Mouse (Mus musculus) neural tube, embryonic 13.5 days (tissue): ENCODE results near the gene Gsn. TPM values are rescaled to one million over a fixed set of nuclear protein-coding genes. Genes with fewer than 3 reads are reported as not detected.

Source experiments
- ATAC-seq: fragments of 200-750 bp; cut with Nextera tagmentation; 2 replicates; pipeline ENCODE4 v1.8.0; 2017; ENCODE audit warnings: low read depth, mild to moderate bottlenecking, moderate TSS enrichment, moderate library complexity
- H3K27ac ChIP-seq: fragments of 300-500 bp; sonication (generic); replicated peaks from 2 replicates; pipeline ENCODE4 v1.5.1; 2015; ENCODE audit warnings: moderate library complexity, mild to moderate bottlenecking, inconsistent platforms
- H3K27me3 ChIP-seq: fragments of 300-500 bp; sonication (generic); 2 replicates; pipeline ENCODE4 v1.6.1; 2015; ENCODE audit warnings: mild to moderate bottlenecking, inconsistent platforms
- H3K36me3 ChIP-seq: fragments of 300-500 bp; sonication (generic); 2 replicates; pipeline ENCODE4 v1.6.1; 2015; ENCODE audit warnings: mild to moderate bottlenecking, inconsistent platforms
- H3K4me1 ChIP-seq: fragments of 300-500 bp; sonication (generic); replicated peaks from 2 replicates; pipeline ENCODE4 v1.6.1; 2015; ENCODE audit warnings: inconsistent platforms
- H3K4me2 ChIP-seq: fragments of 300-500 bp; sonication (generic); 2 replicates; pipeline ENCODE4 v1.6.1; 2015; ENCODE audit warnings: inconsistent platforms, mild to moderate bottlenecking, moderate library complexity
- H3K4me3 ChIP-seq: fragments of 300-500 bp; sonication (generic); 2 replicates; pipeline ENCODE4 v1.5.1; 2015; ENCODE audit warnings: mild to moderate bottlenecking, inconsistent platforms
- H3K9ac ChIP-seq: fragments of 300-500 bp; sonication (generic); 2 replicates; pipeline ENCODE4 v1.6.1; 2015; ENCODE audit warnings: moderate library complexity, mild to moderate bottlenecking, inconsistent platforms
- H3K9me3 ChIP-seq: fragments of 300-500 bp; sonication (generic); 2 replicates; pipeline ENCODE4 v1.6.1; 2016; ENCODE audit warnings: inconsistent platforms
- WGBS: fragments of 180-500 bp; shearing (Covaris S2); methylation state at CpG from one replicate; pipeline ENCODE4 v1.1.7; 2015; 5-methylcytosine and 5-hydroxymethylcytosine counted together
- polyA plus RNA-seq: library from polyadenylated mRNA; unstranded; fragments of >200 nt; fragmentation: Nextera tagmentation; extraction: Ambion mirVana; gene quantifications from 2 replicates; pipeline ENCODE4 v1.2.1, GENCODE M21; 2015

Gene Gsn
- polyA plus RNA-seq, 1 experiment from 2014 or later, result 38.4 TPM

- no peak overlapping the region for H3K4me3 ChIP-seq
- peaks cover 6% of the 10 kb centered on the region for H3K27me3 ChIP-seq
- no peak overlapping the region for H3K9ac ChIP-seq
- peak; percentile 41; the same call in 1 of the 2 replicates for ATAC-seq
- H3K36me3 ChIP-seq, result no peaks in the 10 kb centered on the region
- 41% methylated on average over 13 of the region's 13 CpGs for WGBS
- no peak overlapping the region for H3K27ac ChIP-seq
- H3K4me2 ChIP-seq, result no peak overlapping the region
- H3K9me3 ChIP-seq, result no peaks in the 10 kb centered on the region
- no peaks in the 10 kb centered on the region for H3K4me1 ChIP-seq
These were observed 32.8 kb downstream of the Gsn start for GRCm38 (mm10) chr2:35288758-35289635.

- Histone ChIP-seq H3K9me3 (no peaks in the 10 kb centered on the region), H3K9ac (no peak overlapping the region), H3K4me2 (no peak overlapping the region), H3K36me3 (no peaks in the 10 kb centered on the region), H3K4me3 (no peak overlapping the region), H3K27me3 (no peaks in the 10 kb centered on the region), H3K4me1 (no peaks in the 10 kb centered on the region), H3K27ac (no peak overlapping the region)
- 28% methylated on average over 3 of the region's 3 CpGs for WGBS
- ATAC-seq, result no peak
These were observed 35.7 kb downstream of the Gsn start for GRCm38 (mm10) chr2:35291856-35292255.

GRCm38 (mm10) chr2:35292700-35293099 lies 36.5 kb downstream of the Gsn start:
- no peaks in the 10 kb centered on the region for H3K27me3 ChIP-seq
- no peak overlapping the region for H3K4me2 ChIP-seq
- H3K9ac ChIP-seq, result no peak overlapping the region
- H3K9me3 ChIP-seq, result no peaks in the 10 kb centered on the region
- WGBS, result 39% methylated on average over 3 of the region's 3 CpGs
- ATAC-seq, result no peak
- H3K27ac ChIP-seq, result no peak overlapping the region
- no peak overlapping the region for H3K4me3 ChIP-seq
- no peaks in the 10 kb centered on the region for H3K4me1 ChIP-seq
- no peaks in the 10 kb centered on the region for H3K36me3 ChIP-seq

- H3K36me3 ChIP-seq, result no peaks in the 10 kb centered on the region
- H3K4me1 ChIP-seq, result no peaks in the 10 kb centered on the region
- no peaks in the 10 kb centered on the region for H3K9me3 ChIP-seq
- H3K9ac ChIP-seq, result no peak overlapping the region
- H3K27ac ChIP-seq, result no peak overlapping the region
- H3K4me2 ChIP-seq, result no peak overlapping the region
- no peaks in the 10 kb centered on the region for H3K27me3 ChIP-seq
- ATAC-seq, result no peak
- 88% methylated on average over 8 of the region's 8 CpGs for WGBS
- no peak overlapping the region for H3K4me3 ChIP-seq
These were observed 37.1 kb downstream of the Gsn start for GRCm38 (mm10) chr2:35293291-35293690.

- WGBS, result 31% methylated on average over 15 of the region's 15 CpGs
- no peak overlapping the region for H3K9ac ChIP-seq
- no peak overlapping the region for H3K27ac ChIP-seq
- no peaks in the 10 kb centered on the region for H3K9me3 ChIP-seq
- no peaks in the 10 kb centered on the region for H3K36me3 ChIP-seq
- no peaks in the 10 kb centered on the region for H3K27me3 ChIP-seq
- no peak overlapping the region for H3K4me3 ChIP-seq
- no peak overlapping the region for H3K4me2 ChIP-seq
- H3K4me1 ChIP-seq, result no peaks in the 10 kb centered on the region
- ATAC-seq, result peak; percentile 83
These were observed 41.6 kb downstream of the Gsn start for GRCm38 (mm10) chr2:35297703-35298332.

GRCm38 (mm10) chr2:35299437-35299836 lies 43.3 kb downstream of the Gsn start:
- 93% methylated on average over 2 of the region's 2 CpGs for WGBS
- Histone ChIP-seq H3K4me1 (no peaks in the 10 kb centered on the region), H3K4me3 (no peak overlapping the region), H3K36me3 (no peaks in the 10 kb centered on the region), H3K27ac (no peak overlapping the region), H3K4me2 (no peak overlapping the region), H3K9ac (no peak overlapping the region), H3K27me3 (no peaks in the 10 kb centered on the region), H3K9me3 (no peaks in the 10 kb centered on the region)
- ATAC-seq, result no peak

GRCm38 (mm10) chr2:35302049-35302885 lies 46.1 kb downstream of the Gsn start:
- H3K4me2 ChIP-seq, result no peak overlapping the region
- H3K4me3 ChIP-seq, result no peak overlapping the region
- H3K27me3 ChIP-seq, result no peaks in the 10 kb centered on the region
- no peak for ATAC-seq
- no peaks in the 10 kb centered on the region for H3K36me3 ChIP-seq
- no peaks in the 10 kb centered on the region for H3K4me1 ChIP-seq
- no peak overlapping the region for H3K27ac ChIP-seq
- no peak overlapping the region for H3K9ac ChIP-seq
- H3K9me3 ChIP-seq, result no peaks in the 10 kb centered on the region
- 81% methylated on average over 13 of the region's 13 CpGs for WGBS

GRCm38 (mm10) chr2:35308166-35308565 lies 52.0 kb downstream of the Gsn start:
- H3K36me3 ChIP-seq, result no peaks in the 10 kb centered on the region
- no peaks in the 10 kb centered on the region for H3K9me3 ChIP-seq
- no peak for ATAC-seq
- no peak overlapping the region for H3K4me2 ChIP-seq
- H3K27me3 ChIP-seq, result no peaks in the 10 kb centered on the region
- H3K4me1 ChIP-seq, result no peaks in the 10 kb centered on the region
- H3K9ac ChIP-seq, result no peak overlapping the region
- 67% methylated on average over 1 of the region's 1 CpGs for WGBS
- no peak overlapping the region for H3K4me3 ChIP-seq
- no peak overlapping the region for H3K27ac ChIP-seq

- ATAC-seq, result no peak
- no peak overlapping the region for H3K27ac ChIP-seq
- H3K36me3 ChIP-seq, result no peaks in the 10 kb centered on the region
- no peak overlapping the region for H3K9ac ChIP-seq
- no peak overlapping the region for H3K4me3 ChIP-seq
- H3K4me2 ChIP-seq, result no peak overlapping the region
- no peaks in the 10 kb centered on the region for H3K4me1 ChIP-seq
- no peaks in the 10 kb centered on the region for H3K9me3 ChIP-seq
- no peaks in the 10 kb centered on the region for H3K27me3 ChIP-seq
- 87% methylated on average over 4 of the region's 4 CpGs for WGBS
These were observed 53.8 kb downstream of the Gsn start for GRCm38 (mm10) chr2:35309906-35310493.

GRCm38 (mm10) chr2:35314300-35314699 lies 58.1 kb downstream of the Gsn start:
- no peaks in the 10 kb centered on the region for H3K9me3 ChIP-seq
- 43% methylated on average over 3 of the region's 3 CpGs for WGBS
- H3K4me2 ChIP-seq, result no peak overlapping the region
- H3K27me3 ChIP-seq, result no peaks in the 10 kb centered on the region
- H3K36me3 ChIP-seq, result no peaks in the 10 kb centered on the region
- no peak overlapping the region for H3K9ac ChIP-seq
- no peak for ATAC-seq
- H3K4me1 ChIP-seq, result no peaks in the 10 kb centered on the region
- H3K4me3 ChIP-seq, result no peak overlapping the region
- no peak overlapping the region for H3K27ac ChIP-seq

- Histone ChIP-seq H3K9me3 (no peaks in the 10 kb centered on the region), H3K27me3 (no peaks in the 10 kb centered on the region), H3K36me3 (no peaks in the 10 kb centered on the region), H3K4me1 (peaks cover 9% of the 10 kb centered on the region), H3K4me3 (no peak overlapping the region), H3K27ac (no peak overlapping the region), H3K4me2 (no peak overlapping the region), H3K9ac (no peak overlapping the region)
- WGBS, result 89% methylated on average over 4 of the region's 4 CpGs
- ATAC-seq, result no peak
These were observed 61.4 kb downstream of the Gsn start for GRCm38 (mm10) chr2:35317604-35318003.

- H3K9me3 ChIP-seq, result no peaks in the 10 kb centered on the region
- no peak overlapping the region for H3K27ac ChIP-seq
- no peaks in the 10 kb centered on the region for H3K36me3 ChIP-seq
- no peak overlapping the region for H3K9ac ChIP-seq
- no peaks in the 10 kb centered on the region for H3K27me3 ChIP-seq
- 88% methylated on average over 12 of the region's 12 CpGs for WGBS
- no peak overlapping the region for H3K4me3 ChIP-seq
- peaks cover 15% of the 10 kb centered on the region for H3K4me1 ChIP-seq
- H3K4me2 ChIP-seq, result no peak overlapping the region
- ATAC-seq, result no peak
These were observed 62.2 kb downstream of the Gsn start for GRCm38 (mm10) chr2:35318405-35318804.
